Mouse (Mus musculus) small intestine, adult 2 months (tissue): ENCODE data around the gene Epn2. TPM values are rescaled to one million over a fixed set of nuclear protein-coding genes. Genes with fewer than 3 reads are reported as not detected.
A peak's percentile ranks its signal among the peaks of the same experiment; 100 is the strongest.

ENCODE experiments used
- H3K27ac ChIP-seq: fragments of 200-500 bp; 2 replicates; pipeline ENCODE4 v1.5.1; 2012; ENCODE audit warnings: low read depth, low read length, control low read depth, inconsistent platforms; ENCODE audit not compliant: insufficient read depth
- H3K27me3 ChIP-seq: fragments of 200-500 bp; 2 replicates; pipeline ENCODE4 v1.6.1; 2012; ENCODE audit warnings: mild to moderate bottlenecking, moderate library complexity, low read length, inconsistent platforms; ENCODE audit not compliant: control insufficient read depth, insufficient read depth
- H3K36me3 ChIP-seq: fragments of 200-500 bp; 2 replicates; pipeline ENCODE4 v1.6.1; 2012; ENCODE audit warnings: mild to moderate bottlenecking, low read length, control low read depth, inconsistent platforms; ENCODE audit not compliant: control insufficient read depth, insufficient read depth
- H3K4me1 ChIP-seq: fragments of 200-500 bp; 2 replicates; pipeline ENCODE4 v1.6.1; 2012; ENCODE audit warnings: low read length, inconsistent platforms, mixed read lengths; ENCODE audit not compliant: control insufficient read depth, insufficient read depth, insufficient read length
- H3K4me3 ChIP-seq: fragments of 200-500 bp; 2 replicates; pipeline ENCODE4 v1.5.1; 2012; ENCODE audit warnings: low read depth, mild to moderate bottlenecking, control low read depth, inconsistent platforms, low read length, moderate library complexity
- CTCF ChIP-seq: fragments of 200-500 bp; IDR thresholded peaks from 2 replicates; pipeline ENCODE4 v1.5.1; 2012; ENCODE audit warnings: low read depth, mild to moderate bottlenecking, control low read depth, inconsistent platforms, low read length, moderate library complexity, mixed read lengths; ENCODE audit not compliant: insufficient replicate concordance, insufficient read length; ENCODE audit errors: extremely low read depth
- POLR2A ChIP-seq: fragments of 200-500 bp; IDR thresholded peaks from 2 replicates; pipeline ENCODE4 v1.6.1; 2012; ENCODE audit warnings: low read depth, mild to moderate bottlenecking, control low read depth, inconsistent platforms, low read length, moderate library complexity
- WGBS: fragments of 180-500 bp; shearing (Covaris S2); methylation state at CpG from one replicate; pipeline ENCODE4 v1.1.7; 2018; 5-methylcytosine and 5-hydroxymethylcytosine counted together
- polyA plus RNA-seq: library from polyadenylated mRNA; depleted of rRNA; stranded (reverse); fragments of >200 nt; gene quantifications from 2 replicates; pipeline ENCODE4 v1.2.3, GENCODE M21; 2012

Epn2 gene
- polyA plus RNA-seq, 1 experiment: 7.9 TPM

DNA sequence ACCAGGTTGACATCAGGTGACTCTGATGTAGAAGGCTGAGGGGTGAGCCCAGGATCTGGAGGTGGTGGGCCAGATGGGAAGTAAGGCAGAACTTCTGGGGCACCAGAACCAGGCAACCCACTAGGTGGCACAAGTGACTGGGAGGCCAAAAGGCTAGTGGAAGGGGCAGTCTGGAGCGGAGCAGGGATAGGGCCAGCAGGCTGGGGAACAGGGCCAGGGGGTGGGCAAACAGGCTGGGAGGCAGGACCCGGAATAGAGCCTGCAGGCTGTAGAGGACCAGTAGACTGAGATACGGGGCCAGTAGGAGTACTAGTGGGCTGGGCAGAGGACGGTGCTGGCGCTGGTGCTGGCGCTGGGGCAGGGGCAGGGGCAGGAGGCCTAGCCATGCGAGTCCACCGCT is 89.6 kb downstream of the Epn2 start:
- Histone ChIP-seq H3K27me3 (no peaks in the 10 kb centered on the region), H3K36me3 (peaks cover 28% of the 10 kb centered on the region), H3K4me1 (peaks cover 6% of the 10 kb centered on the region), H3K27ac (no peak overlapping the region), H3K4me3 (no peak overlapping the region)
- 94% methylated on average over 8 of the region's 8 CpGs for WGBS
- TF ChIP-seq CTCF: no peak
- TF ChIP-seq POLR2A: no peak

DNA sequence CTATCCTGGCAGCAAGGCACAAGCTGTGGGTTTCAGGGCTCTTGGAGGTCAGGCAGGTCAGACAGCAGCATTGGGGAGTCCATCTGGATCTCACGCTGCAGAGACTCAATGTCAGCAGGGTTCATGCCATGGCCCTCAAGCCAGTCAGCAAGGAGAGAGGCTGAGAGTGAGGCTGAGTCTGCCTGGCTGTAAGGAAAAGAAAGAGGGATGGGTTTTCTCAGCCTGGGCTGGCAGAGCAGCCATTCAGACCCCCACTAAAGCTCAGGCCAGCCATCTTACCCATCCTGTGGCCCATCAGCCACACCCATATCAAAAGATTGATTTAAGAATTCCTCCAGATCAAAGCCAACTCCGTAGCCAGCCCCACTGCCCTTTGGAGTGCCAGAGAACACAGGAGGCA is 90.4 kb downstream of the Epn2 start:
- Histone ChIP-seq H3K4me1 (peaks cover 6% of the 10 kb centered on the region), H3K27ac (no peak overlapping the region), H3K27me3 (no peaks in the 10 kb centered on the region), H3K36me3 (peaks cover 28% of the 10 kb centered on the region), H3K4me3 (no peak overlapping the region)
- 86% methylated on average over 2 of the region's 2 CpGs for WGBS
- TF ChIP-seq POLR2A (no peak), CTCF (no peak)

GRCm38 (mm10) chr11:61487936-61488335 is 91.6 kb downstream of the Epn2 start:
- no peaks in the 10 kb centered on the region for H3K27me3 ChIP-seq
- H3K27ac ChIP-seq: no peak overlapping the region

GRCm38 (mm10) chr11:61487401-61487800 is 92.1 kb downstream of the Epn2 start:
- no peaks in the 10 kb centered on the region; the same call in 1 of the 2 replicates for H3K4me1 ChIP-seq
- no peaks in the 10 kb centered on the region for H3K27me3 ChIP-seq
- peaks cover 28% of the 10 kb centered on the region for H3K36me3 ChIP-seq
- no peak overlapping the region for H3K27ac ChIP-seq
- H3K4me3 ChIP-seq: no peak overlapping the region
- 39% methylated on average over 2 of the region's 2 CpGs for WGBS
- TF ChIP-seq POLR2A (no peak), CTCF (no peak)

More at GRCm38 (mm10) chr11:61487936-61488335, 91.6 kb downstream of the Epn2 start:
- TF ChIP-seq POLR2A (no peak), CTCF (no peak)
- H3K4me1 ChIP-seq: peaks cover under 1% of the 10 kb centered on the region
- H3K4me3 ChIP-seq: no peak overlapping the region
- 88% methylated on average over 7 of the region's 7 CpGs for WGBS
- peaks cover 28% of the 10 kb centered on the region for H3K36me3 ChIP-seq

DNA sequence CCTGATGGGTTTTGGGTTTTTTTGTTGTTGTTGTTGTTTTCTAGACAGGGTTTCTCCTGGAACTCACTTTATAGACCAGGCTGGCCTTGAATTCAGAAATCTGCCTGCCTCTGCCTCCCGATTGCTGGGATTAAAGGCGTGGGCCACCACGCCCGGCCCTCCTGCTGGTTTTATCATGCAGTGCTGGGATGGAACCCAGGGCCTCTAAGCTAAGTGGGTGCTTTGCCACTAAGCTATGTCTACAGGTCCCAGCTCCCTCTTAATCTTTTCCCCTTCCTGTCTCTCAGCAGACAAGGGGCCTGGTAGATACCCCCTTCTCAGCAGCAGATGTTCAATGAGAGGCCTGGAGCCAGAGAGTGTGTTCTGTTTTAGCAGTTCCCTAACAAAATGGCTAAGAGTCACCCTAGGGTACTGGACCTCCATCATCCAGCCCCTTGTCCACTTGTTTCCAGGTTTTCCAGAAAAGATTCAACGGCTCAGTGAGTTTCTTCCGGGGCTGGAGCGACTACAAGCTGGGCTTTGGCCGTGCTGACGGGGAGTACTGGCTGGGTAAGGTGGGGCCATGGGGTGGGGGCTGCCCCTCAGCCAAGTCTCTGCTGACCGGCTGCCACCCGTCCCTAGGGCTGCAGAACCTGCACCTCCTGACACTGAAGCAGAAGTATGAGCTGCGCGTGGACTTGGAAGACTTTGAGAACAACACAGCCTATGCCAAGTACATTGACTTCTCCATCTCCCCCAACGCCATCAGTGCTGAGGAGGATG is 92.8 kb downstream of the Epn2 start:
- no peak overlapping the region for H3K27ac ChIP-seq
- H3K27me3 ChIP-seq: no peaks in the 10 kb centered on the region
- 83% methylated on average over 14 of the region's 14 CpGs for WGBS
- no peak for TF ChIP-seq CTCF
- no peak for TF ChIP-seq POLR2A
- no peak overlapping the region for H3K4me3 ChIP-seq
- H3K4me1 ChIP-seq: no peaks in the 10 kb centered on the region; the same call in 1 of the 2 replicates
- peaks cover 28% of the 10 kb centered on the region for H3K36me3 ChIP-seq

GRCm38 (mm10) chr11:61485541-61486457 is 93.7 kb downstream of the Epn2 start:
- peaks cover 21% of the 10 kb centered on the region for H3K36me3 ChIP-seq
- H3K27ac ChIP-seq: no peak overlapping the region; the same call in 1 of the 2 replicates
- TF ChIP-seq CTCF (no peak), POLR2A (no peak)
- H3K4me1 ChIP-seq: no peaks in the 10 kb centered on the region
- peak overlapping the region; percentile 2; the same call in 1 of the 2 replicates for H3K4me3 ChIP-seq
- WGBS: 76% methylated on average over 22 of the region's 22 CpGs
- H3K27me3 ChIP-seq: no peaks in the 10 kb centered on the region
